Mouse (Mus musculus) small intestine, adult 2 months (tissue): Measurements from ENCODE around the gene Dab1. TPM values are rescaled to one million over a fixed set of nuclear protein-coding genes. Genes with fewer than 3 reads are reported as not detected.

ENCODE experiments used
- H3K27ac ChIP-seq: fragments of 200-500 bp; 2 replicates; pipeline ENCODE4 v1.5.1; 2012; ENCODE audit warnings: low read depth, low read length, control low read depth, inconsistent platforms; ENCODE audit not compliant: insufficient read depth
- H3K27me3 ChIP-seq: fragments of 200-500 bp; 2 replicates; pipeline ENCODE4 v1.6.1; 2012; ENCODE audit warnings: mild to moderate bottlenecking, moderate library complexity, low read length, inconsistent platforms; ENCODE audit not compliant: control insufficient read depth, insufficient read depth
- H3K36me3 ChIP-seq: fragments of 200-500 bp; 2 replicates; pipeline ENCODE4 v1.6.1; 2012; ENCODE audit warnings: mild to moderate bottlenecking, low read length, control low read depth, inconsistent platforms; ENCODE audit not compliant: control insufficient read depth, insufficient read depth
- H3K4me1 ChIP-seq: fragments of 200-500 bp; 2 replicates; pipeline ENCODE4 v1.6.1; 2012; ENCODE audit warnings: low read length, inconsistent platforms, mixed read lengths; ENCODE audit not compliant: control insufficient read depth, insufficient read depth, insufficient read length
- H3K4me3 ChIP-seq: fragments of 200-500 bp; 2 replicates; pipeline ENCODE4 v1.5.1; 2012; ENCODE audit warnings: low read depth, mild to moderate bottlenecking, control low read depth, inconsistent platforms, low read length, moderate library complexity
- CTCF ChIP-seq: fragments of 200-500 bp; IDR thresholded peaks from 2 replicates; pipeline ENCODE4 v1.5.1; 2012; ENCODE audit warnings: low read depth, mild to moderate bottlenecking, control low read depth, inconsistent platforms, low read length, moderate library complexity, mixed read lengths; ENCODE audit not compliant: insufficient replicate concordance, insufficient read length; ENCODE audit errors: extremely low read depth
- POLR2A ChIP-seq: fragments of 200-500 bp; IDR thresholded peaks from 2 replicates; pipeline ENCODE4 v1.6.1; 2012; ENCODE audit warnings: low read depth, mild to moderate bottlenecking, control low read depth, inconsistent platforms, low read length, moderate library complexity
- WGBS: fragments of 180-500 bp; shearing (Covaris S2); methylation state at CpG from one replicate; pipeline ENCODE4 v1.1.7; 2018; 5-methylcytosine and 5-hydroxymethylcytosine counted together
- polyA plus RNA-seq: library from polyadenylated mRNA; depleted of rRNA; stranded (reverse); fragments of >200 nt; gene quantifications from 2 replicates; pipeline ENCODE4 v1.2.3, GENCODE M21; 2012

The Dab1 gene
- polyA plus RNA-seq, 1 experiment: 57.9 TPM

DNA sequence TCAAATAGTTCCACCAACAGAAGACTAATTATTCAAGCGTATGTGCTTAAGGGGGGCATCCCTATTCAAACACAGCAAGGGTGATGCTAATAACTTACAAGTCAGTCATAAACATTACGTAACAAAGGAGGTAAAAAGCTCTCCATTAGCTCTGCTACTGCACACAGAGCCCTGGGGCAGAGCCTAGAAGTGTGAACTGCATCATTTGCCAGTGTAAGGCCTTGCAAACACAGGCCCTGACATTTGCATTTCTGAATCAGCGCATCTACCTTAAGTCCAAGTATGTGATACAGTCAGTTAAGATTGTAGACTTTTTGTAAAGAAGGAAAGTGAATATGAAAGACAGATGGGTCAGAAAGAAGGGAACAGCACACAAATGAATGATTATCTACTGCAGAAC lies 1162.3 kb downstream of the Dab1 start:
- TF ChIP-seq POLR2A (no peak), CTCF (no peak)
- Histone ChIP-seq H3K36me3 (no peaks in the 10 kb centered on the region), H3K27ac (no peak overlapping the region), H3K4me3 (no peak overlapping the region), H3K4me1 (no peaks in the 10 kb centered on the region), H3K27me3 (no peaks in the 10 kb centered on the region)
- WGBS: 87% methylated on average over 3 of the region's 3 CpGs

DNA sequence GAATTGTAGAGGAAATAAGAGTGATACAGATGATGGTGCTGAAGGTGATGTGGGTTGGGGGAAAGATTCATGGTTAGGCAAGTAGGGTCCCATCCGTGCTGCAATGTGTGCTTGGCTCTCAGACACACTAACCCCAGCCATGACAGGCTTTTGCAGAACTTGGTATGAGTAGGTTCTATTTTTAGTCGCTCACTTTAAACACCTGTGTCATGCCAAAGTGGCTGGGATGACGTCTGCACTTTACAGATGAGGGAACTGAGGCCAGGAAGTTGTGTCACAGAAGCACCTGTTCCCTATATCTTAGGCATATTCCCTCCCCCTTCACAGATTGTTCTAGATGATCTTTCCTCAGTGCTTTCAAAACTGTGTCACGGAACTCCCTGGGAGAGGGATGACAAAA lies 1163.2 kb downstream of the Dab1 start:
- H3K27me3 ChIP-seq: no peaks in the 10 kb centered on the region
- H3K27ac ChIP-seq: no peak overlapping the region
- H3K4me3 ChIP-seq: no peak overlapping the region
- no peaks in the 10 kb centered on the region for H3K36me3 ChIP-seq
- no peaks in the 10 kb centered on the region for H3K4me1 ChIP-seq
- 74% methylated on average over 4 of the region's 4 CpGs for WGBS
- TF ChIP-seq CTCF (no peak), POLR2A (no peak)

DNA sequence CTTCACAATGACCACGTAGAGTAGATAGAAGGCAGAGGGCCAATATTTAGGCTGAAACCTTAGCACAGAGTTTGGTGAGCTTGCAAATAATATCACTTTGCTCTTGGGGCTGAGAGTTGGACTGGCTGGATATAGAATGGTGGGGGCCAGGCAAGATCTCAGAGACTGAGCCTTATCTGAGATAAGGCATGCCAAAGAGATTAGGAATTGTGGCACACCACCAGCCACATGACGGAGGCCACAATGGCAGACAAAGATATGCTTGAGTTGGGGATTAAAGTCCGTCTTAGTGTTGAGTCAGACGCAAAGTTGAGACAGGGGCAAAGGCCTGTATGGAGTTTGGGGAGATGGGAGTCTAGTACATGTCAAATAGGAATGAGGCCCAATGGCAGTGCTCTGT lies 1173.0 kb downstream of the Dab1 start:
- H3K36me3 ChIP-seq: no peaks in the 10 kb centered on the region
- H3K4me1 ChIP-seq: no peaks in the 10 kb centered on the region
- WGBS: 39% methylated on average over 4 of the region's 4 CpGs
- no peaks in the 10 kb centered on the region for H3K27me3 ChIP-seq
- H3K4me3 ChIP-seq: no peak overlapping the region
- no peak for TF ChIP-seq CTCF
- H3K27ac ChIP-seq: no peak overlapping the region
